Mouse (Mus musculus): ENCODE results near the gene Mctp1.

The Mctp1 gene

GRCm38 (mm10) chr13:76823083-76823482 lies 438.7 kb downstream of the Mctp1 start:
- DNase-seq (ENCODE audit: low read depth, low spot score) = no peak

GRCm38 (mm10) chr13:76824932-76825694 lies 440.8 kb downstream of the Mctp1 start:
- no peak for DNase-seq (ENCODE audit: low read depth, low spot score)

GRCm38 (mm10) chr13:76827738-76828137 lies 443.4 kb downstream of the Mctp1 start:
- DNase-seq (ENCODE audit: low read depth, low spot score) = no peak

- DNase-seq (ENCODE audit: low read depth, low spot score) = no peak
Measured at GRCm38 (mm10) chr13:76838031-76838430, 453.7 kb downstream of the Mctp1 start.

- DNase-seq (ENCODE audit: low read depth, low spot score) = no peak
Measured at GRCm38 (mm10) chr13:76840712-76841111, 456.4 kb downstream of the Mctp1 start.

- peak; percentile 60 for DNase-seq (ENCODE audit: low read depth, low spot score)
Measured at GRCm38 (mm10) chr13:76844629-76845255, 460.4 kb downstream of the Mctp1 start.

GRCm38 (mm10) chr13:76850412-76851054 lies 466.2 kb downstream of the Mctp1 start:
- DNase-seq (ENCODE audit: low read depth, low spot score) = no peak

GRCm38 (mm10) chr13:76854306-76854705 lies 470.0 kb downstream of the Mctp1 start:
- no peak for DNase-seq (ENCODE audit: low read depth, low spot score)

- DNase-seq (ENCODE audit: low read depth, low spot score) = no peak
Measured at GRCm38 (mm10) chr13:76855021-76855420, 470.7 kb downstream of the Mctp1 start.

GRCm38 (mm10) chr13:76857024-76857423 lies 472.7 kb downstream of the Mctp1 start:
- DNase-seq (ENCODE audit: low read depth, low spot score) = no peak

- DNase-seq (ENCODE audit: low read depth, low spot score) = peak; percentile 26
Measured at GRCm38 (mm10) chr13:76858078-76858482, 473.7 kb downstream of the Mctp1 start.

- no peak for DNase-seq (ENCODE audit: low read depth, low spot score)
Measured at GRCm38 (mm10) chr13:76870291-76870690, 486.0 kb downstream of the Mctp1 start.

GRCm38 (mm10) chr13:76877887-76878763 lies 493.8 kb downstream of the Mctp1 start:
- DNase-seq (ENCODE audit: low read depth, low spot score) = no peak

- DNase-seq (ENCODE audit: low read depth, low spot score) = no peak
Measured at GRCm38 (mm10) chr13:76879008-76879407, 494.7 kb downstream of the Mctp1 start.

GRCm38 (mm10) chr13:76884517-76885092 lies 500.3 kb downstream of the Mctp1 start:
- no peak for DNase-seq (ENCODE audit: low read depth, low spot score)

- no peak for DNase-seq (ENCODE audit: low read depth, low spot score)
Measured at GRCm38 (mm10) chr13:76892987-76893386, 508.7 kb downstream of the Mctp1 start.

- no peak for DNase-seq (ENCODE audit: low read depth, low spot score)
Measured at GRCm38 (mm10) chr13:76895770-76896456, 511.6 kb downstream of the Mctp1 start.

- no peak for DNase-seq (ENCODE audit: low read depth, low spot score)
Measured at GRCm38 (mm10) chr13:76896457-76896790, 512.1 kb downstream of the Mctp1 start.

- DNase-seq (ENCODE audit: low read depth, low spot score) = no peak
Measured at GRCm38 (mm10) chr13:76918321-76918720, 534.0 kb downstream of the Mctp1 start.

GRCm38 (mm10) chr13:76926851-76927250 lies 542.5 kb downstream of the Mctp1 start:
- no peak for DNase-seq (ENCODE audit: low read depth, low spot score)

All from embryo, embryonic 11.5 days (tissue).